Mouse (Mus musculus) embryo, embryonic 11.5 days (tissue): ENCODE data around the gene Wnt5a.

Source experiments
- DNase-seq: peaks from one replicate; pipeline ENCODE4 v3.0.0-alpha.2; 2012; ENCODE audit warnings: low read depth, low spot score

The Wnt5a gene

DNA sequence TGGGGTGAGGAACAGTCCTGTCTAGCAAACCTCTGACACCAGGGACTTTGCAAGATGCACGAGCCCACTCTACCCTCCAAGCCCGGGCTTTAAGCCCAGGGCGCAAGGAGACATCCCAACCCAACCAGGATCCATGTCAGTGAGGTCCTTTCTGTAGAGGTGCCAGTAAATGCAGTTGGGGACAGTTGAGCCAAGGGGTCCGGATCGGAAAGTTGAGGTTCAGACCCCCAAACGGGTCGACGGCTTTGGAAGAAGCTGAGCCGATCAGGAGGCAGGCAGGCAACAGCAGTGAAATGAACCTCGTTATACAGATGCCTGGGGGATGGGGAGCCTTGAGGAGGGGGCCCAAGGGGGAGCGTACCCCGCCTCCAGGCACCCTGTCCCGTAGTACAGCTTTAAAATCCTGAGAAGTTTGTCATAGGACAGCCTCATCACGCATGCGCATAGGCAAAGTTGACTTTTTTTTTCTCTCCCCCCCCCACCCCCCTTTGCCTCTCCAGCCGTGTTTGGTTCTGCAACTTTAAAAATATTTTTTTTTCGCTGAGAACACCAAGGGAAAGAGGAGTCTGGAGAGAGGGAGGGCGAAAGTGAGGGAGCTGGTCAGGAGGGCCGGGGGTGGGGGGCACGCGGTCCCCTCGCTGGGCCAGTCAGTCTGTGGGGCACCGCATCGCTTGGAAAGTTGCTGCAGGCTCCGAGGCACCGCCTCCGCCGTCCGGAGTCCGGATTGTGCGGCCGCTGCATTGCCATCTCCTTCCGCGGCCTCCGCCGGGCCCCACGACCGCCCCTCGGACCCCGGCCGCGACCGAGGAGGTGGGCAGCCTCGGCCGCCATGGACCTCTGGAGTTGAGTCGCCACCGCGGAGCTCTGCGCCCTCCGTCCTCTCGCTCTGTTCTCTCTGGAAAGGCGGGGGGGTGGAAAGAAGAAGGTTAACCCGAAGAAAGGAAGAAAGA lies at the start of gene Wnt5a:
TSS of gene Wnt5a (plus strand) at position 650 of the 950 bp plus-strand sequence.
- DNase-seq = peak; percentile 57

DNA sequence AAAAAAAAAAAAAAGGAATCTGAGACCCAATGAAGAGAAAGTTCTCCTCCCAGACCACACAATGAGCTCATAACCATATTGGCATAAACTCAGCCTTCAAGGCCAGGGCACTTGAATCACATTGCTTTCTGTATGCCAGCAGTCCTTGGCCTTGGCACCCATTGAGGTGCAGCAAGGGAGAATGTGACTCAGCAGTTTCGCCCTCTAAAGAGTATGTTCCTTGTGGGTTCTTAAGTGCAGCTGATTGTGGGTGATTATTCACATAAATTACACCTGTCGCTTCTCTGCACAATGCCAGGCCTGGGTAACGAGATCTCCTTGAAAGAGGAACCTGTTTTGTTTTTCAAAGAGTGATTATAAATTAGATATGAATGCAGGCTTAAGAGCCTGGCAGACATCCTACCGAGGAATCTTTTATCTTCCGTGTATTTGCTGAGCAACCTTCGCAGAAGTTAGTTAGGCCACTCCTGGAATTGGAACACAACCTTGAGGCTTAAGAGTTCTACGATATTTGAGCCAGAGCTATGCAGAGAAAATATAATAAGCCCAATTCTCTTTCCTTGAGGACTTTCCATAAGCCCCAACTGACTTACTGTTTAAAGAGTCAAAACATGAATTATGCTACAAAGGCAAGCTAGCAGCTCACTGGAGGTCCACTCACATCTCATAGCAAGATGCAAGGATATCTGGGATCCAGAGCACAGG lies 48.0 kb upstream of the Wnt5a start:
- DNase-seq = no peak

DNA sequence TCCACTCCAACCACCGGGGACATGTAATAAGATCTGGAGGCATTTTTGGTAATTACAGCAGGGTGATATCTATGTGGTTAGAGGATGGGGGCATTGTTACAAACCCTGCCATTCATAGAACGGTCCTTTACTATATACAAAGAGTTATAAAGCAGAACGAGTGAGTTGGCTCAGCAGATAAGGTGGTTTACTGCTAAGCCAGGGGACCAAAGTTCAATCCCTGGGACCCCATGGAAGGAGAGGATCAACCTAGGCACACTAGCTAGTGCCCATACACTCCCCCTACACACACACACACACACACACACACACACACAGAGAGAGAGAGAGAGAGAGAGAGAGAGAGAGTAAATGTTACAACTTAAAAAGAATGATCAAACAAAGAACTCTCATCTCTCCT lies 47.1 kb upstream of the Wnt5a start:
- DNase-seq = no peak

DNA sequence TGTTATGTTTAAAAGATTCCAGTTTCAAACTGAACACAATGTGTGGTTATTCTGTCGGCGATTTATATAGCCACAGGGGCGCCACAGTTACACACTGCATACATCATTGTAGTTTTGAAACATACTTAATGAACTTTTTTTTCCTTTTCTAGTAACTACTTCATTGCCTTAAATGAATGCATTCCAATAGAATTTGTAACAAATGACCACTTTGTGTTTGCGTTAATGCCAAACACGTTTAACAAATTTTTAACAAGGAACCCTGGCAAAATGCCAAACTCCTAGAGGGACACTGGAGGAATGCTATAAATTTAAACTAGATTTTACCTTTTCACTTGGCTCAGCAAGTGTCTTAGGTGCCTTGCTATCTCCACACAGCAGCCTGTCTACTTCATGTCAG lies 36.6 kb upstream of the Wnt5a start:
- no peak for DNase-seq

DNA sequence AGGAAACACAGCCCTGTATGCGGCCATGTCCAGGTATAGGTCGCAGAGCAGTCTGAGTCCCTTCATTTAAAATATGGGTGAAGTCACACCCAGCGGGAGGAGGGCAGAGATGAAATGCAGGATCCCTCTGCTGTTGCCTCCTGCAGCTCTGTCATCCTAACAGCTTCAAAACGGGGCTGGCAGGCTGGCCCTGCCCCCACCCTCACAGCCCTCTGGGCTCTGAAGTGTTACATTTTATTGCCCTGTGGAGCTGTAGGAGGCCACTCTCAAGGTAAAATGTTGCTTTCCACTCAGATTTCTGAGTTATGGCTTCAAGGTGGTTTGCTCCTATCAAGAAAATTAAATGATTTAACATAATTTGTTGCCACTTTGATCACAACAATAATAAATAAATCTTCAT lies 34.9 kb upstream of the Wnt5a start:
- DNase-seq = no peak

DNA sequence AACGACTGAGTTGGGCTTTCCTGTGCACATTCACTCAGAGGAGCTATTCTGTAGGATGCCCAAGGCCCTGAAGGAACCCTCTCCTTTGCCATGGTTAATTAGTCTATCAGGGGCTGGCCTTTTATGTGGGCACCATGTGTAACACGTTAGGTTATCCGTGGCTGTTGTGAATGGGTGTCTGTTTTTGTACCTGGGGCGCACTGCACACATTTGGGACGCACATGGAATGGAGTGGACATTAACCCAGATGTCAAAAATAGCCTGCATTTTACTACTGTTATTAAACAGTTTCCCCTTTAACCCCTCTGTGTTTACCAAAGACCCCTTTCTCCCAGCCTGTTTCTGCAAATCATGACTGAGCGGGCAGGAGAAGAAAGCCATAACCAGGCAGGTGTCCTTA lies 34.3 kb upstream of the Wnt5a start:
- DNase-seq = no peak

DNA sequence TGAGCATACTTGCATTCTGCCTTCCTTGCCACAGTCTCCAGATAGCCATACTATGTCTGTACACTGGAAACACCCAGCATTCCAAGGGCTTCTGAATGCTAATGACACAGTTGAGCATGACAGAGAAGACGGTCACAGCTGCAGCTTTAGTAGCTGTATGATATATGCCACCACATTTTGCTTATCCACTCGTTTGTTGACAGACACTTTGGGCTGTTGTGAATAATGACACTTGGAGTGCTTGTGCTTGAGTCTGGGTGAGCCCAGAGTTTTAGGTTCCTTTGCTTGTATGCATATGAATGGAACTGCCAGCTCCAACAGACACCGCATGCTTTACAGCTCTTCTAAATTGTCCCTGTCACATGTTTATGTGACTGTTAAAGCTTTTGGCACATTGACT lies 29.5 kb upstream of the Wnt5a start:
- DNase-seq = no peak

DNA sequence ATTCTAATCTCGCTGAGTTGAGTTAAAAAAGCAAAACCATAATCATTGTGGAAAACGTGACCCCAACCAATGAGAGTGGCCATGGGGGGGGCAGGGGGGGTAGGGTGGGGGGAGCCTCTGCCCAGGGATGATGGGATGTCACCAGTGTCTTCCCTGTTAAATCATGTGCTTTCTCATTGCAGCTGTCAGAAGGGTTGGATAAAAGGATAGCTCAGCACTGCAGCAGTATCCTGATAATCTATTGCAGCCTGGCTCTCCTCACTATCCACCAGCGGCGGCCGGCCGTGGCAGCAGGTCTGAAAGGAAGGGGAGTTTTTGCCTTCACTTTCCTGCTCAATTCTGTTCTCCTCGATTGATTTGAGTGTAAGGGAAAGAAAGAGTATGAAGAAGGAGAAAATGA lies 29.1 kb upstream of the Wnt5a start:
- DNase-seq = no peak

DNA sequence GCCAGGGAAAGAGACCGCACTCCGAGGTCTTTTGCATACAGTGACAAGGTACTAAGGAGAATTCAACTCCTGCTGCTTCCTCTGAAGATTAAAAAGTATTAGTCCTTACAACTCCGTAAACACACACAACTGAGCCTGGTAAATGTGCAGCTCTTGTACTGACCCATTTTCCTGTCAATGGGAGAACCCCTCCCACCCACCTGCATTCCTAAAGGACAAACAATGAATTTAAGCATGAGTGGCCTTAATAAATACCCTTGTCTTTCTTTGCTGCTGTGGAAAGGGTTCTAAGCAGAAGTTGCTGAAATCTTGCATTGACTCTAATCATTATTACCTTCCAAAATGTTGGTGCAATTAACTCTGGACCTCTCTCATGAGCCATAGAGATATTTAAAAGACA lies 27.8 kb upstream of the Wnt5a start:
- DNase-seq = no peak

DNA sequence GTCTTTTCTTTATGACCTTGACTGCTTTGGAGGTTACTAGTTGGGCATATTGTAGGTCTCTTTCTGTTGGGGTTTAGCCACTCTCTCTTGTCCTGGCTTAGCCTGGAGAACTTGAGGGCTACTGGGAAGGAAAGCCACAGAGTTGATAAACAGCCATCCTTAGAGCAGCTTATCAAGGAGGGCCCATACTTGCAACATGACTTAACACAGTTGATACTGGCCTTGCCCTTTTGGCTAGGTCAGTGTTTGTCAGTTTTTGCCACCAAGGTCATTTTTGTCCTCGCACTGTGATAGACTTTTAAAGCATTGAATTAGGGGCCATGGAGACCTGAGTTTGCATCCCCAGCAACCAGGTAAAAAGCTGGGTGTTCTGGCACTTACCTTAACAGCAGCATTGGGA lies 23.7 kb upstream of the Wnt5a start:
- no peak for DNase-seq

DNA sequence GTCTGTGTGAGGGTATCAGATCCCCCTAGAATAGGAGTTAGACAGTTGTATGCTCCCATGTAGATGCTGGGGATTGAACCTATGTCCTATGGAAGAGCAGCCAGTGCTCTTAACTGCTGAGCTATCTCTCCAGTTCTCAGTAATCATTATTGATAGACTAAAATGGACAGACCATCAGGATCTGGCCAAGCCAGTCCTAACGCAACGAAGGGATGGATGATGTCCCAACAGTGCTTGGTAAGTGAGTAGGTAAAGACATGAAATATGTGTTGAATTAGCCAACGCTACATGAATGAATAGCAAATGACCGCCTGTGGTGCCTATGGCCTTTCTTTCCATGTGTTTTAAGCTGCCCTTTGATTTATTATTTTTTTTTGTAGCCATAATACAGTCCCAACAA lies 10.7 kb upstream of the Wnt5a start:
- no peak for DNase-seq

DNA sequence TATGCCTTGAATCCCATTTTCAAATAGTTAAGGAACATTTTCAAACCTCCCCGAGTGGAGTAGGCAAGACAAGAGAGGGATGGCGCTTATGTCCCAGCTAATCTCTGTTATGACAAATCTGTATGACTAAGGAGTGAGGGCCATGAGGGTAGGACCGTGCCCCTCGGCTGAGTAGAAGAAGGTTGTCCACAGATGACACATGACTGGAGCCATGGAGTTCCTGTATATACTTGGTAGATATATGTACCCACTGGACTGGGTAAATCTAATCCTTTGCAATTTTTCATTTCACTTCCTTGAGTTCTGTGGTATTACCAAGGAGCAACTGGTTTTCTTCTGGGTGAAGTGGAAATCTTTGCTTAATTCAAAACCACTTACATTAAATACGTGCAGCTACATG lies 10.3 kb upstream of the Wnt5a start:
- DNase-seq = no peak

DNA sequence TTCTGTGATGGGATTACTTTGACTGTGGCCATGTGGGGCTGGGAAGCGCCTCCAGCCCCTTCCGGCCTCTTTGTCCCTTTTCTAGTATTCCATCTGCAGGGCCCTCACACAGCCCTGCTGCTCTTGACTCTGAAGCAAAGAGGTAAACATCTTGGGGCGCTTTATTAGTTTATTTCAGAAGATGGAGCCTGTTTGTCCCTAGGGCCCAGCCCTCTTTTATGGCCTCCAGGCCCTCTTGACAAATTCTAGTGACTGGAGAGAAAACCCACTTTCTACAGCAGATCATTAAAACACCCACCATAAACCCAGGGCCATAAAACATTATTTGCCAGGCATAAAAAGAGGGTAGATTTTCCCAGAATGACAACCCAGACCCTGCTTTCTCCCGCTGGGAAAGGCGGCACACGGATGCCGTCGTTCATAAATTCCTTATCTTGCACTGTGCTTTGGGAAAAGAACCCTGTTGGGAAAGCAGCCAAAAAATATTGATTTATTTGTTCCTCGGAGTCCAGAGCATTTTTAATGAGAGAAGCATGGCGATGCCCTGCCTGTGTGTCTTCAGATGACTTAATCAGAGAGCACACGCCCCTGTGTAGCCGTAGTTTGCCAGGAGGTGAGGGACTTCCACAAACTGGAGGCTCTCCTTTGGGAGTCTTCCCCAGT lies 3.2 kb upstream of the Wnt5a start:
- no peak for DNase-seq

DNA sequence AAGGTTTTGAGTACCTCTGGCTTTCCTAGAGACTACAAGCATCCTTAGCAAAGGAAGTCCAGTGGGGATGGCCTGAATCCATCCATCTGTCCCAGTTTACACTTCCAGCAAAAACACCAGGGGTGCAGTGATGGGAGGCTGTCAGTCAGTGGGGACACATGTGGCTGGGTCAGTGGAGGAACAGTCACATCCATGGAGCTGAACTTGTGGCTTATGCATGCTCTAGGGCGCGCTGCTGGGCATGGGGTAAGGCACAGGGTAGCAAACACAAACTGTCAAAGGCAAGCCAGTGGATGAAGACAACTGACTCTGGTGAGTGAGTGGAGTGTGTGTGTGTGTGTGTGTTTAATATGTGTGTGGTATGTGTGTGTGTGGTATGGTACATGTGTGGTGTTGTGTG lies 1.3 kb upstream of the Wnt5a start:
- DNase-seq = no peak

DNA sequence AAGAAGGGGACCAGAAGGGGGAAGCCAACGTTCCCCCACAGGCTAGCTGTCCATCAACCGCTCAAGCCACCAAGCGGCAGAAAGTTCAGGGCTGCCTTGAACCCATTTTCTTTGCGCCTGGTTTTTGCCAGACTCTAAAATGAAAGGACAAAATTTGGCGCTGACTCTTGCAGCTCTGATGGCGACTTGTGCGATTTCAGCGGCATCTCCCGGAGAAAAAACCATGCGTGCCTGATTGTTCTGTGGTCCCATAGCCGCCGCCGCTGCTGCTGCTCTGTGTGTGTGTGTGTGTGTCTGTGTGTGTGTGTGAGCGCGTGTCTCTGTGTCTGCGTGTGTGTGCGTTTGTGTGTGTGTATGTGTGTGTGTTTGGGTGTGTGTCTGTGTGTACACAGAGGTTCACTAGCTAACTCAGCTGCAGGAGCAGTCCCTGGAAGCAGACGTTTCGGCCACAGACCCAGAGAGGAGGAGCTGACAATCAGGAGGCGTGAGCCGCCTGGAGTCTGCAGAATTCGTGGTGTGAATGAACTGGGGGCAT lies 568 bp downstream of the Wnt5a start:
- peak; percentile 49 for DNase-seq

DNA sequence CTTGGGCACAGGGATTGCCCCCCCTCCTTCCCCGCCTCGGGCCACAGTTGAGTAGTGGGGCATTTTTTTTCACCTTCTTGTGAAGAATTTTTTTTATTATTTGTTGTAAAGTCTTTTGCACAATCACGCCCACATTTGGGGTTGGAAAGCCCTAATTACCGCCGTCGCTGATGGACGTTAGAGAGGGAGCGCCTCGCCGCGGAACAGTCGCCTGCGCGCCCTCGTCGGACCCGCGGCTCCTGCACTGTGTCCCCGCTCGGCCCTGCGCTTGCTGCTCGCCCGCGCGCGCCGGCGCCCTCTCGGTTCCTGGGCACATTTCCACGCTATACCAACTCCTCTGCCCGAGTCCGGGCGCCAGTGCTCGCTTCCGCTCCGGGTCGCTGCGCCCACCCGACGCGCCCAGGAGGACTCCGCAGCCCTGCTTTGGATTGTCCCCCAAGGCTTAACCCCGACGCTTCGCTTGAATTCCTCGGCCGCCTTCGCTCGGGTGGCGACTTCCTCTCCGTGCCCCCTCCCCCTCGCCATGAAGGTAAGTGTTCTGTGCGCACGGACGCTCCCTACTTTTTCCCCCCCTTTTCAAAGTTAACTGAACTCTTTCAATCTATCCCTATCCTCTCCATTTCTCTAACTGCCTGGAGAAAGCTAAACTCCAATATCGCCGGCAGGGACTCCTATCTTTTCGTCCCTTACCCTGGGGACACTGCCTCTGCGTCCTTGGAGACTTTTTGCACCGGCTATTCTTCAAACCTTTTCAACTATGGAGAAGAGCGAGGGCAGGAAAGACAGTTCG lies 1.2 kb downstream of the Wnt5a start:
- DNase-seq = peak; percentile 35

DNA sequence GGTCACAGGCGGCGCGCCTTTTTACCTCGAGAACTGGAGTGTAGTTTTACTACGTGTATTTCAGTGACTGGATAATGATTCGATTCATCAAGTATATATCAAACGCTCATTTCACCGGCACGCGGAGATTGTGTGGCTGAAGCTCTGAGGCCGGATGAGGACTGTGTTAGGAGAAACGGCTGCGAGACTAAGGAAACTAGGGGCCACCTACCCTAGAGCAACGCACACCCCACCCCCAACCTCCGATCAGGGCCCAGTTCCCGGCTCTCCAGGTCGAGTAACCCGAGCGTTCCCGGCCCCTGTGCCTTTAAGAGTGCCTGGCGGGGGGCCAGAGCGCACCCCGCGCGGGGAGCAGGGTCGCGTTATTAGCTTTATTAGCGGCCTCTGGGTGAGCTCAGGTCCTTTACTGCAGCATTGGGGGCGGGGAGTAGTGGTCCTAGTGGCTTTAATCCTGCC lies 1.9 kb downstream of the Wnt5a start:
- DNase-seq = peak; percentile 54

DNA sequence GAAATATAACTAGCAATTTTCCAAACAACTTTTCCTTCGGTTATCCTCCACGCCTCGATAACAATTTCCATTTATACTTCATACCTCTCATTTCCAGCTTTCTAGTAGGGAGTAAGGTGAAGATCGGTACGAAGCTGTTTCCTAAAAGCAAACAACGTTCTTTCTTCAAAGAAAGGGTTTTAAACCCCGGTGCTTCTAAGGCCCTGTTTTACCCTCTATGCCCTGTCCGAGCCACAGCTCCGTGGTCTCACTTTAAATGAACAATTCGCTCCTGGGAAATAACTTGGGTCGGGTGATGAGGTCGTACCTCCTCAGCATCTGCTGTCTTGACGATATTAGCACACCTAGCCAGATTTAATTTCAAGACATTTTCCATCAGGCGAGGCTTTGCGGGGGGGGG lies 2.5 kb downstream of the Wnt5a start:
- no peak for DNase-seq

DNA sequence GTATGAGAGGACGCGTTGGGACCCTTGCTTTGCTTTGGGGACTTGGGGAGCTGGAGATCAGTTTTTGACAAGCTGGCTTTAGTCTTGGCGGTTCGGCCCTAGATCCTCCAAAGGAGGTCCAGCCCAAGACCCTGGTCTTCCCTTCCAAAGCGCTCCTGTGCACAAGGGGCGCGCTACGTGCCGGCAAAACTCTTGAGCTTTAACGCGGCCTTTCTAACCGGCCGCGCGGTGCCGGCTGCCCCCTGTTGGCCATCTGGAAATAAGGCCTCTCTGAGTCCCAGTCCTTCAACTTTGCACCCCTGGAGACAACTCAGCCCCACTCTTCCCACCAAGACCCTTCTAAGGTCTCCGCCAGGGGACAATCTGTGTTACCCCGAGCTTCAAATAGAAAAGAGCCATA lies 2.9 kb downstream of the Wnt5a start:
- peak; percentile 80 for DNase-seq

DNA sequence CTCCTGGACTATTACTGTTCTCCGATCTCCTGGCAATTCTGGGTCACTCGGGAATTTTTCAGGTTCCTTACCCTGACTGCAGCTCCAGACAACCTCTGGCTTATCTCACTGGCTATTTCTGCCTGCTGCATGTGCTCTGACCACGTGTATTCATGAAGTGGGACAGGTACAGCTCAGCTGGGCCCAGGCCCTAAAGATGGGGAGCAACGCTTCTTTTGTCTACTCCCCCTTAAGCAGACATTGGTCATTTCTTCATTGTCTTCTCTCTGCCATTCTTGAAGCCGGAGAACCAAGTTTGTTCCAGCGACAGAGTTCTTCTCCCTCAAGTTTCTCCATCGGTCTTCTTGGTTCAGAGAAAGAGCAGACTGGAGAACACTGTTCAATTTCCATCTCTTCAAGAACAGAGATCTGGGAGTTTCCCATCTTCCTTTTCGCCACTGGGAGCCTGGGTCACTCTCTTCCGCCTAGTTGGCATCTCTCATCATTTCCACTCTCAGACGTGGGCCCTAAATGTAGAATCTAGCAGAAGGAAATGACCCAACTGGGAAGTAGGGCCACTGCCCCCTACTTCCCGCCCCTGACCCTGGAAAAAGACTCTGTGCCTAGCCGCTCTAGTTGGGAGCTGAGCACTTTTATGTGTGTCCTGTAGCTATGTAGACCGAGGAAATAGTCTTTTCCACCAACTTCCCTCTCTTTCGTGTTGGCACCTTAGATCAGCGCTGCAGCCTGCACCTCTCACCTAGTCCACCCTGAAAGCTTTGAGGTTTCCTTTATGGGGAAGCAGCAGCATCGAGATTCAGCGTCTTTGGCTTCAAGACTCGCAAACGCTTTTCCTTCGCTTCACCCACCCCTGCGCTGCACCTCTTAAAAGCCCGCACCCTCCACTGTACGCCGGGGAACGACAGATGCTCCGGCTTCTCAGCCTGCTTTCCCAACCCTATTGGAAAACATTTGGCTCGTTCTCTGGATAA lies 4.0 kb downstream of the Wnt5a start:
- DNase-seq = no peak
